In genomic region chr1:151343571-151344282, GRCm38 (mm10) we compare ENCODE assay signal across 8 mouse cellular contexts. TPM values are rescaled to one million over a fixed set of nuclear protein-coding genes. Genes with fewer than 3 reads are reported as not detected.
DNase-seq lines count a peak whose midpoint lies in the region; ATAC-seq and TF ChIP-seq lines count a peak whose summit lies in the region.

No protein-coding gene starts in this region.

- ATAC-seq in G1E (ENCODE audit: extremely low read depth, insufficient number of reproducible peaks, low FRiP score, poor library complexity, severe bottlenecking), result peak; percentile 9; the same call in 1 of the 2 replicates
- peak; percentile 70; the same call in 1 of the 2 replicates for ATAC-seq in hindbrain, embryonic 13.5 days (ENCODE audit: low FRiP score)
- no peak for ATAC-seq in liver, embryonic 11.5 days (replicated peaks; ENCODE audit: low FRiP score)
- ATAC-seq in neural tube, embryonic 11.5 days (ENCODE audit: insufficient read depth, low FRiP score, low TSS enrichment), result no peak; the same call in 1 of the 2 replicates

- H3K36me3 ChIP-seq in G1E (replicated peaks), result peaks cover 18% of the 10 kb centered on the region
- H3K36me3 ChIP-seq in hindbrain, embryonic 13.5 days, result no peaks in the 10 kb centered on the region
- no peaks in the 10 kb centered on the region for H3K36me3 ChIP-seq in liver, embryonic 11.5 days (ENCODE audit: control insufficient read depth, insufficient read depth, low read length)
- no peaks in the 10 kb centered on the region for H3K36me3 ChIP-seq in neural tube, embryonic 11.5 days (ENCODE audit: control insufficient read depth, insufficient read depth, low read length)

- no peaks in the 10 kb centered on the region for H3K27me3 ChIP-seq in G1E (ENCODE audit: insufficient read depth, low read length)
- H3K27me3 ChIP-seq in hindbrain, embryonic 13.5 days, result no peaks in the 10 kb centered on the region
- H3K27me3 ChIP-seq in liver, embryonic 11.5 days (replicated peaks; ENCODE audit: control insufficient read depth, insufficient read depth, low read length), result no peaks in the 10 kb centered on the region
- no peaks in the 10 kb centered on the region for H3K27me3 ChIP-seq in neural tube, embryonic 11.5 days (ENCODE audit: control insufficient read depth, insufficient read depth, low read length)

- H3K4me1 ChIP-seq in G1E (ENCODE audit: insufficient read depth, low read depth, low read length), result peaks cover 55% of the 10 kb centered on the region
- peaks cover 46% of the 10 kb centered on the region for H3K4me1 ChIP-seq in hindbrain, embryonic 13.5 days (replicated peaks)
- H3K4me1 ChIP-seq in liver, embryonic 11.5 days (replicated peaks; ENCODE audit: control insufficient read depth, insufficient read depth, low read length), result peaks cover 36% of the 10 kb centered on the region
- H3K4me1 ChIP-seq in neural tube, embryonic 11.5 days (ENCODE audit: control insufficient read depth, insufficient read depth, low read length), result peaks cover 23% of the 10 kb centered on the region

- TF ChIP-seq CTCF in G1E (IDR thresholded peaks at IDR 0.05; ENCODE audit: low read depth, low read length), result no peak

- H3K9ac ChIP-seq in hindbrain, embryonic 13.5 days, result peak overlapping the region; percentile 93
- H3K9ac ChIP-seq in liver, embryonic 11.5 days (ENCODE audit: low read depth, low read length), result peak overlapping the region; percentile 93
- H3K9ac ChIP-seq in neural tube, embryonic 11.5 days (ENCODE audit: low read length), result peak overlapping the region; percentile 97

- peak; percentile 86 for DNase-seq in 416B (ENCODE audit: low read depth)
- peak; percentile 75 for DNase-seq in G1E (ENCODE audit: low spot score)
- DNase-seq in embryo, embryonic 11 days, result peak; percentile 49
- peak; percentile 45 for DNase-seq in liver, embryonic 11.5 days (ENCODE audit: low spot score)
- no peak for DNase-seq in neural tube, embryonic 11.5 days (ENCODE audit: low spot score)
- DNase-seq in ovary, postnatal 14 days (ENCODE audit: low spot score), result no peak
- DNase-seq in right cerebral cortex, adult 2 months (ENCODE audit: low spot score in 2 of 2), result no peak

- peak overlapping the region; percentile 86 for H3K4me3 ChIP-seq in G1E (ENCODE audit: low read depth, low read length)
- H3K4me3 ChIP-seq in hindbrain, embryonic 13.5 days, result peak overlapping the region; percentile 88
- H3K4me3 ChIP-seq in liver, embryonic 11.5 days (ENCODE audit: low read depth, low read length), result peak overlapping the region; percentile 93
- peak overlapping the region; percentile 90 for H3K4me3 ChIP-seq in neural tube, embryonic 11.5 days (ENCODE audit: low read depth, low read length)

- H3K4me2 ChIP-seq in hindbrain, embryonic 13.5 days, result peak overlapping the region; percentile 67
- H3K4me2 ChIP-seq in liver, embryonic 11.5 days, result peak overlapping the region; percentile 75
- H3K4me2 ChIP-seq in neural tube, embryonic 11.5 days (ENCODE audit: low read depth), result peak overlapping the region; percentile 61

- H3K27ac ChIP-seq in hindbrain, embryonic 13.5 days, result peak overlapping the region; percentile 96
- peak overlapping the region; percentile 63 for H3K27ac ChIP-seq in liver, embryonic 11.5 days (ENCODE audit: low read depth, low read length)
- H3K27ac ChIP-seq in neural tube, embryonic 11.5 days (ENCODE audit: low read depth, low read length), result 0 out of 2 replicates have a peak overlapping the region, but pooled peaks have one; percentile 15

- under 1% methylated on average over 17 of the region's 17 CpGs for WGBS in hindbrain, embryonic 13.5 days
- under 1% methylated on average over 17 of the region's 17 CpGs for WGBS in liver, embryonic 11.5 days
- under 1% methylated on average over 17 of the region's 17 CpGs for WGBS in neural tube, embryonic 11.5 days

- H3K9me3 ChIP-seq in G1E (replicated peaks), result no peaks in the 10 kb centered on the region
- no peaks in the 10 kb centered on the region for H3K9me3 ChIP-seq in hindbrain, embryonic 13.5 days
- H3K9me3 ChIP-seq in liver, embryonic 11.5 days (ENCODE audit: control insufficient read depth, low read length), result no peaks in the 10 kb centered on the region
- H3K9me3 ChIP-seq in neural tube, embryonic 11.5 days (ENCODE audit: control insufficient read depth, low read length), result no peaks in the 10 kb centered on the region

RNA-seq across cellular contexts. Expression of gene Ivns1abp, which starts 0.6 kb away (rescaled TPM):
- 899 and 907 TPM in 2 replicates for total RNA-seq in G1E (2014; fragmentation: Nextera tagmentation)
- 1,364 and 1,435 TPM in 2 replicates for total RNA-seq in G1E (2017)
- 182 and 230 TPM in 2 replicates for polyA plus RNA-seq in G1E (2012)
- 276 and 277 TPM in 2 replicates for polyA plus RNA-seq in hindbrain, embryonic 13.5 days (2015; fragmentation: Nextera tagmentation; extraction: Ambion mirVana)
- 231 and 259 TPM in 2 replicates for polyA plus RNA-seq in liver, embryonic 11.5 days (2014; fragmentation: Nextera tagmentation; extraction: Ambion mirVana)
- polyA plus RNA-seq in neural tube, embryonic 11.5 days (2014; fragmentation: Nextera tagmentation; extraction: Ambion mirVana), result 426 and 444 TPM in 2 replicates

Comparison
In these comparisons a context has a peak if more than half of its experiments do, and no peak if none do; other contexts are left out.
1. DNase-seq: peak in 416B (single experiment), G1E (single experiment), embryo, embryonic 11 days (single experiment) and liver, embryonic 11.5 days (single experiment); none in neural tube, embryonic 11.5 days (single experiment), ovary, postnatal 14 days (single experiment) and right cerebral cortex, adult 2 months (0 of 2).
2. ATAC-seq: peak in G1E (single experiment) and hindbrain, embryonic 13.5 days (single experiment); none in liver, embryonic 11.5 days (single experiment) and neural tube, embryonic 11.5 days (single experiment).
3. H3K27ac ChIP-seq: peak in every context shown above with its lines; median percentile 96 in hindbrain, embryonic 13.5 days; 63 in liver, embryonic 11.5 days; 15 in neural tube, embryonic 11.5 days.
4. Peak in every context shown above with its lines, with median percentiles within 50 percentile points of each other: H3K4me3 ChIP-seq, H3K4me2 ChIP-seq and H3K9ac ChIP-seq.